Mouse (Mus musculus) midbrain, embryonic 13.5 days (tissue): ENCODE results near the gene Rpl14. TPM values are rescaled to one million over a fixed set of nuclear protein-coding genes. Genes with fewer than 3 reads are reported as not detected.

ENCODE experiments used
- ATAC-seq: fragments of 200-750 bp; cut with Nextera tagmentation; 2 replicates; pipeline ENCODE4 v1.8.0; 2017; ENCODE audit warnings: mild to moderate bottlenecking, moderate TSS enrichment, moderate library complexity
- H3K27ac ChIP-seq: fragments of 300-500 bp; sonication (generic); 2 replicates; pipeline ENCODE4 v1.5.1; 2015; ENCODE audit warnings: inconsistent platforms, mild to moderate bottlenecking, moderate library complexity
- H3K27me3 ChIP-seq: fragments of 300-500 bp; sonication (generic); 2 replicates; pipeline ENCODE4 v1.6.1; 2015; ENCODE audit warnings: mild to moderate bottlenecking, inconsistent platforms
- H3K36me3 ChIP-seq: fragments of 300-500 bp; sonication (generic); 2 replicates; pipeline ENCODE4 v1.6.1; 2015; ENCODE audit warnings: mild to moderate bottlenecking, inconsistent platforms
- H3K4me1 ChIP-seq: fragments of 300-500 bp; sonication (generic); replicated peaks from 2 replicates; pipeline ENCODE4 v1.6.1; 2015; ENCODE audit warnings: inconsistent platforms
- H3K4me2 ChIP-seq: fragments of 300-500 bp; sonication (generic); replicated peaks from 2 replicates; pipeline ENCODE4 v1.6.1; 2015; ENCODE audit warnings: moderate library complexity, mild to moderate bottlenecking, inconsistent platforms
- H3K4me3 ChIP-seq: fragments of 300-500 bp; sonication (generic); replicated peaks from 2 replicates; pipeline ENCODE4 v1.5.1; 2015; ENCODE audit warnings: mild to moderate bottlenecking, inconsistent platforms
- H3K9ac ChIP-seq: fragments of 300-500 bp; sonication (generic); replicated peaks from 2 replicates; pipeline ENCODE4 v1.6.1; 2015; ENCODE audit warnings: mild to moderate bottlenecking, inconsistent platforms
- H3K9me3 ChIP-seq: fragments of 300-500 bp; sonication (generic); 2 replicates; pipeline ENCODE4 v1.6.1; 2016; ENCODE audit warnings: mild to moderate bottlenecking, inconsistent platforms
- WGBS: fragments of 180-500 bp; shearing (Covaris S2); methylation state at CpG from one replicate; pipeline ENCODE4 v1.1.7; 2015; 5-methylcytosine and 5-hydroxymethylcytosine counted together
- polyA plus RNA-seq: library from polyadenylated mRNA; unstranded; fragments of >200 nt; fragmentation: Nextera tagmentation; extraction: Ambion mirVana; gene quantifications from 2 replicates; pipeline ENCODE4 v1.2.1, GENCODE M21; 2015

The Rpl14 gene
- polyA plus RNA-seq, 1 experiment from 2014 or later: 477 TPM

- Histone ChIP-seq H3K9me3 (no peaks in the 10 kb centered on the region), H3K4me2 (no peak overlapping the region), H3K4me1 (peaks cover 27% of the 10 kb centered on the region), H3K27me3 (0 out of 2 replicates have a peak, but pooled peaks cover 3% of the 10 kb centered on the region), H3K27ac (peak overlapping the region; percentile 35; the same call in 1 of the 2 replicates), H3K9ac (no peak overlapping the region), H3K4me3 (no peak overlapping the region), H3K36me3 (no peaks in the 10 kb centered on the region)
- ATAC-seq: no peak
- 47% methylated on average over 6 of the region's 6 CpGs for WGBS
Observed at GRCm38 (mm10) chr9:120594839-120595238, 23.6 kb downstream of the Rpl14 start.

- H3K27me3 ChIP-seq: 0 out of 2 replicates have a peak, but pooled peaks cover 3% of the 10 kb centered on the region
- ATAC-seq: no peak
Observed at GRCm38 (mm10) chr9:120595306-120595705, 24.1 kb downstream of the Rpl14 start.

GRCm38 (mm10) chr9:120601488-120602171, 30.4 kb downstream of the Rpl14 start:
- no peak overlapping the region for H3K27ac ChIP-seq
- no peaks in the 10 kb centered on the region for H3K27me3 ChIP-seq
- H3K36me3 ChIP-seq: no peaks in the 10 kb centered on the region
- no peak overlapping the region for H3K4me3 ChIP-seq
- peak; percentile 48 for ATAC-seq
- peaks cover 27% of the 10 kb centered on the region for H3K4me1 ChIP-seq
- no peak overlapping the region for H3K9ac ChIP-seq
- no peaks in the 10 kb centered on the region for H3K9me3 ChIP-seq
- no peak overlapping the region for H3K4me2 ChIP-seq
- 19% methylated on average over 17 of the region's 17 CpGs for WGBS

More at GRCm38 (mm10) chr9:120595306-120595705, 24.1 kb downstream of the Rpl14 start:
- WGBS: 64% methylated on average over 4 of the region's 4 CpGs
- no peaks in the 10 kb centered on the region for H3K36me3 ChIP-seq
- H3K4me1 ChIP-seq: peaks cover 27% of the 10 kb centered on the region
- no peak overlapping the region; the same call in 1 of the 2 replicates for H3K27ac ChIP-seq
- no peak overlapping the region for H3K9ac ChIP-seq
- H3K4me3 ChIP-seq: no peak overlapping the region
- H3K9me3 ChIP-seq: no peaks in the 10 kb centered on the region
- no peak overlapping the region for H3K4me2 ChIP-seq

GRCm38 (mm10) chr9:120602172-120602838, 31.1 kb downstream of the Rpl14 start:
- H3K9ac ChIP-seq: peak overlapping the region; percentile 21; the same call in 1 of the 2 replicates
- no peak overlapping the region for H3K4me3 ChIP-seq
- no peaks in the 10 kb centered on the region for H3K36me3 ChIP-seq
- H3K9me3 ChIP-seq: peaks cover under 1% of the 10 kb centered on the region; the same call in 1 of the 2 replicates
- H3K4me1 ChIP-seq: peaks cover 27% of the 10 kb centered on the region
- ATAC-seq: peak; percentile 58
- WGBS: 53% methylated on average over 17 of the region's 17 CpGs
- H3K27ac ChIP-seq: no peak overlapping the region; the same call in 1 of the 2 replicates
- peak overlapping the region; percentile 31 for H3K4me2 ChIP-seq
- no peaks in the 10 kb centered on the region for H3K27me3 ChIP-seq

- peak; percentile 93 for ATAC-seq
- peak overlapping the region; percentile 58 for H3K27ac ChIP-seq
- no peaks in the 10 kb centered on the region for H3K36me3 ChIP-seq
- peaks cover 27% of the 10 kb centered on the region for H3K4me1 ChIP-seq
- WGBS: 3% methylated on average over 23 of the region's 23 CpGs
- H3K27me3 ChIP-seq: no peaks in the 10 kb centered on the region
- peak overlapping the region; percentile 31 for H3K4me2 ChIP-seq
- H3K9ac ChIP-seq: peak overlapping the region; percentile 21; the same call in 1 of the 2 replicates
- no peak overlapping the region for H3K4me3 ChIP-seq
- peaks cover 8% of the 10 kb centered on the region for H3K9me3 ChIP-seq
Observed at GRCm38 (mm10) chr9:120602839-120603511, 31.7 kb downstream of the Rpl14 start.

- WGBS: 8% methylated on average over 10 of the region's 10 CpGs
- no peak; the same call in 1 of the 2 replicates for ATAC-seq
- peak overlapping the region; percentile 31 for H3K4me2 ChIP-seq
- no peaks in the 10 kb centered on the region for H3K36me3 ChIP-seq
- no peak overlapping the region for H3K4me3 ChIP-seq
- peaks cover 27% of the 10 kb centered on the region for H3K4me1 ChIP-seq
- peak overlapping the region; percentile 58 for H3K27ac ChIP-seq
- no peak overlapping the region for H3K9ac ChIP-seq
- H3K9me3 ChIP-seq: peaks cover 8% of the 10 kb centered on the region
- no peaks in the 10 kb centered on the region for H3K27me3 ChIP-seq
Observed at GRCm38 (mm10) chr9:120603512-120603908, 32.3 kb downstream of the Rpl14 start.

GRCm38 (mm10) chr9:120603956-120604355, 32.7 kb downstream of the Rpl14 start:
- Histone ChIP-seq H3K4me2 (peak overlapping the region; percentile 31; the same call in 1 of the 2 replicates), H3K4me1 (peaks cover 27% of the 10 kb centered on the region), H3K9me3 (peaks cover 8% of the 10 kb centered on the region), H3K27me3 (no peaks in the 10 kb centered on the region), H3K9ac (no peak overlapping the region), H3K27ac (no peak overlapping the region), H3K36me3 (no peaks in the 10 kb centered on the region), H3K4me3 (no peak overlapping the region)
- 28% methylated on average over 12 of the region's 12 CpGs for WGBS
- ATAC-seq: no peak

- Histone ChIP-seq H3K36me3 (no peaks in the 10 kb centered on the region), H3K4me3 (no peak overlapping the region), H3K4me1 (no peaks in the 10 kb centered on the region), H3K4me2 (no peak overlapping the region), H3K9me3 (peaks cover 8% of the 10 kb centered on the region), H3K27ac (no peak overlapping the region), H3K9ac (no peak overlapping the region), H3K27me3 (no peaks in the 10 kb centered on the region)
- ATAC-seq: no peak
Observed at GRCm38 (mm10) chr9:120611055-120611454, 39.8 kb downstream of the Rpl14 start.

- Histone ChIP-seq H3K36me3 (no peaks in the 10 kb centered on the region), H3K4me2 (no peak overlapping the region), H3K4me1 (peaks cover 10% of the 10 kb centered on the region), H3K4me3 (no peak overlapping the region), H3K27ac (no peak overlapping the region), H3K9me3 (no peaks in the 10 kb centered on the region), H3K27me3 (no peaks in the 10 kb centered on the region), H3K9ac (no peak overlapping the region)
- WGBS: 87% methylated on average over 6 of the region's 6 CpGs
- ATAC-seq: no peak
Observed at GRCm38 (mm10) chr9:120614059-120614458, 42.8 kb downstream of the Rpl14 start.

GRCm38 (mm10) chr9:120618101-120618500, 46.9 kb downstream of the Rpl14 start:
- Histone ChIP-seq H3K27ac (no peak overlapping the region), H3K9ac (no peak overlapping the region), H3K9me3 (peaks cover 8% of the 10 kb centered on the region), H3K4me3 (no peak overlapping the region), H3K4me2 (no peak overlapping the region), H3K36me3 (0 out of 2 replicates have a peak, but pooled peaks cover 2% of the 10 kb centered on the region), H3K27me3 (no peaks in the 10 kb centered on the region), H3K4me1 (peaks cover 30% of the 10 kb centered on the region)
- WGBS: 66% methylated on average over 6 of the region's 6 CpGs
- ATAC-seq: no peak

- Histone ChIP-seq H3K4me3 (peak overlapping the region; percentile 10; the same call in 1 of the 2 replicates), H3K9ac (0 out of 2 replicates have a peak overlapping the region, but pooled peaks have one; percentile 32), H3K9me3 (peaks cover 15% of the 10 kb centered on the region), H3K4me1 (peaks cover 30% of the 10 kb centered on the region), H3K4me2 (peak overlapping the region; percentile 43), H3K27ac (peak overlapping the region; percentile 94), H3K27me3 (no peaks in the 10 kb centered on the region), H3K36me3 (0 out of 2 replicates have a peak, but pooled peaks cover 2% of the 10 kb centered on the region)
- WGBS: under 1% methylated on average over 10 of the region's 10 CpGs
- ATAC-seq: no peak
Observed at GRCm38 (mm10) chr9:120619347-120619708, 48.1 kb downstream of the Rpl14 start.
